Mouse (Mus musculus): ENCODE results near the gene Mllt6. TPM values are rescaled to one million over a fixed set of nuclear protein-coding genes. Genes with fewer than 3 reads are reported as not detected.

Gene Mllt6
- polyA plus RNA-seq, 1 experiment = 68.4 TPM

DNA sequence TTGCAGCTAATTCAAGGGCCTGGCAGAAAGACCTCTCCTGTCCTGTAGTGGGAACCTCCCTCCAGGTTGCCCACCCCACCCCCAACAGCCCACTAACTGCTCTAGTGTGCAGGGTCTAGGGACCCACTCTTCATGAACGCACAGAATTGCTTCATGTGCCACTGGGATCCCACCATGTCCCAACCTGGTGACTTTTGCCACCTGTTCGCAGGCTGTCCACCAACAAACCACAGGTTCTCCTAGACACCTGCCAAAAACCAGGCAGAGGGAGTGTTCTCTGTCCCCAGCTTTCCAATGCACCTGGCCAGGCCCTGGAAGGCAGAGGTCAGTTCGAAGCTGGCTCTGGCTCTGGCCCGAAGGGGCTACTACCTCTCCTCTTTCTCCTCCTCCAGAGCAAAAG is 31.2 kb downstream of the Mllt6 start:
- no peak for DNase-seq
- Histone ChIP-seq H3K4me1 (ENCODE audit: control insufficient read depth, insufficient read depth, low read length) (peaks cover 13% of the 10 kb centered on the region), H3K4me3 (replicated peaks; ENCODE audit: insufficient read depth, low read depth, low read length) (no peak overlapping the region), H3K27ac (ENCODE audit: insufficient read depth, low read length) (no peak overlapping the region), H3K27me3 (ENCODE audit: control insufficient read depth, insufficient read depth, low read length) (no peaks in the 10 kb centered on the region)
- TF ChIP-seq POLR2A (IDR thresholded peaks at IDR 0.05; ENCODE audit: borderline replicate concordance, insufficient read depth, low read length) (no peak), CTCF (IDR thresholded peaks at IDR 0.05; ENCODE audit: borderline replicate concordance, insufficient read depth, low read depth, low read length) (no peak)
- WGBS = 24% methylated on average over 4 of the region's 4 CpGs

DNA sequence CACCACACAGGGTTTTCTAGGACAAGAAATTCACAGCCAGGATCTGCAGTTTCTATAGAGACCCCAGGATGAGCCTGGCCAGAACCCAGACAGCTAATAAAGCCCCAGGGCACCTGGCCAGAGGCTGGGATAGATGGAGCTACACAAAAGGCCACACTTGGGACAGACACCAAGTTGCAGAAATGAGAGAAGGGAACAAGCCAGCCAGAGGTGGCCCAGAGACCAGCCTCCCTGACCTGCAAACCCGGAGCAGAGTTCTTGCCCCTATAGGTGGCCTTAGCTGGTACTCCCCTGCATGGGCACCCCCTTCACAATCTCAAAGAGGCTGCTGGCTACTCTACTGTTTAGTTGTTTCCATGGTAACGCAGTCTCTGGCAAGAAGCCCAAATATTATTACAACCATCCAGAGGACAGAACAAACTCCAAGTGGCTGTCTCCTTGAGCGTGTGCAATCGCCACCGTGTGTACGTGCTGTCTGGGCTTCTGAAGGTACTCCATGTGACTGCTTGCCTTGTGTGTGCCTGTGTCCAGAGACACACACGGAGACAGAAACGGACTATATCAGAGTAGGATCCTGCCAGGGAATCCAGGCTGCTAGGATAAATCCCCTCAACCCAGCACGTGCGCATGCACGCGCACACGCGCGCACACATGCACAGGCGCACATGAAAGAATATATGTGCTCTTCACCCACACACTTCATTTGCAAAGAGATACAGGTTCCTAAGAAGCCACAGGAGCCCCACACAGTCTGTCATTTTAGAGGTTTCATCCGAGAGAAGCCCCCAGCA is 31.9 kb downstream of the Mllt6 start:
- no peak overlapping the region for H3K27ac ChIP-seq (ENCODE audit: insufficient read depth, low read length)
- no peak overlapping the region for H3K4me3 ChIP-seq (replicated peaks; ENCODE audit: insufficient read depth, low read depth, low read length)
- no peak for TF ChIP-seq POLR2A (IDR thresholded peaks at IDR 0.05; ENCODE audit: borderline replicate concordance, insufficient read depth, low read length)
- TF ChIP-seq CTCF (IDR thresholded peaks at IDR 0.05; ENCODE audit: borderline replicate concordance, insufficient read depth, low read depth, low read length) = no peak
- 29% methylated on average over 17 of the region's 17 CpGs for WGBS
- peaks cover 13% of the 10 kb centered on the region for H3K4me1 ChIP-seq (ENCODE audit: control insufficient read depth, insufficient read depth, low read length)
- DNase-seq = peak in 1 of 2 experiments; percentile 42
- no peaks in the 10 kb centered on the region for H3K27me3 ChIP-seq (ENCODE audit: control insufficient read depth, insufficient read depth, low read length)

DNA sequence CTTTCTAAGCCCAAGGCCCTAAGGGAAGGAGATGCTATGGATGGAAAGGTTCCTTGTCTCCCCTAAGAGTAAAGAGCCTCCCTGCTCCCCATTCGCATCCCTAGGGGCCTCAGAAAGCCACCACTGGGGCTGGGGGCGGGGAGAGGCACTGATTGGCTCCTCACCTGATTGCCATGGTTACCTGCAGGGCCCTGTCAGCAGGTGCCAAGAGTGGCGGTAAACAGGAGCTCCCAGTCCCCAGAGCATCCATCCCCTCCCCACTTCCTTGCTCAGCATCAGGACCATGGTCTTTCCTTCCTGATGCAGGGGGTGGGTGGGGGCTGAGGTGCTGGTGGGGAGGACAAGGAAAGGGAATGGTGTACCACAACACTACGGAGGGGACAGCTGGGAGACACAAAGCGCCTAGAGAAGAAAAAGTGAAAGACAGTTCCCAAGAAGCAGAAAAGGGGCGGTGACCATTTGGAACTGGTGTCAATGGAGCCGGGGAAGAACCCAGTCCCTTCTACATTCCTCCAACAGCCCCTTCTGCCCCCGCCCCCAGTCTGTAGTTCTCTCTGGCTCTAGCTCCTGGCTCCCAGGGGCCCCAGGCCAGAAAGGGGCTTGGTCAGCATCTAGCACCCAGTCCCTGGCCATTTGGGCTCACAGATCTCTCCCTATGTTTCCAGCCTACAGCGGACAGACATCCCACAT is 32.6 kb downstream of the Mllt6 start:
- no peaks in the 10 kb centered on the region for H3K27me3 ChIP-seq (ENCODE audit: control insufficient read depth, insufficient read depth, low read length)

DNA sequence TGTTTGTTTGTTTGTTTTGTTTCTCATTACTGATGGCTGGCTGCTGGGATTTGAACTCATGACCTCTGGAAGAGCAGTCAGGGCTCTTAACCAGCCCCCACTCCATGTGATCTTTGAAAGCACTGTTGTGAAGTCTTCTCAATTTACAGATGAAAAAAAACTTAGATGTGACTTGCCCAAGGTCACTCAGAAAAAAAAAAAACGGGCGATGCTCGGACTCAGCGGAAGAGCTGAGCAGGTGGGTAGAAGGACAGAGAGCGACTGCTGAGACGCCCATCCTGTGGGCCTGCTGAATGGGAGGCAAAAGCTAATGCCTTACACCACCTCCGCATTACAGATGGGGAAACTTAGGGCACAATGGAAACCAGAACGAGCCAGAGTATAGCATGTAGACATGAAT is 33.5 kb downstream of the Mllt6 start:
- no peak for TF ChIP-seq CTCF (IDR thresholded peaks at IDR 0.05; ENCODE audit: borderline replicate concordance, insufficient read depth, low read depth, low read length)
- no peak for TF ChIP-seq POLR2A (IDR thresholded peaks at IDR 0.05; ENCODE audit: borderline replicate concordance, insufficient read depth, low read length)
- Histone ChIP-seq H3K4me3 (replicated peaks; ENCODE audit: insufficient read depth, low read depth, low read length) (no peak overlapping the region), H3K27me3 (ENCODE audit: control insufficient read depth, insufficient read depth, low read length) (no peaks in the 10 kb centered on the region), H3K4me1 (ENCODE audit: control insufficient read depth, insufficient read depth, low read length) (peaks cover 13% of the 10 kb centered on the region), H3K27ac (ENCODE audit: insufficient read depth, low read length) (no peak overlapping the region)
- WGBS = 83% methylated on average over 8 of the region's 8 CpGs
- DNase-seq = no peak

More for the DNA sequence above, 32.6 kb downstream of the Mllt6 start:
- 40% methylated on average over 9 of the region's 9 CpGs for WGBS
- Histone ChIP-seq H3K4me3 (replicated peaks; ENCODE audit: insufficient read depth, low read depth, low read length) (no peak overlapping the region), H3K27ac (ENCODE audit: insufficient read depth, low read length) (no peak overlapping the region), H3K4me1 (ENCODE audit: control insufficient read depth, insufficient read depth, low read length) (peaks cover 13% of the 10 kb centered on the region)
- TF ChIP-seq POLR2A (IDR thresholded peaks at IDR 0.05; ENCODE audit: borderline replicate concordance, insufficient read depth, low read length) (no peak), CTCF (IDR thresholded peaks at IDR 0.05; ENCODE audit: borderline replicate concordance, insufficient read depth, low read depth, low read length) (no peak)
- DNase-seq = no peak

DNA sequence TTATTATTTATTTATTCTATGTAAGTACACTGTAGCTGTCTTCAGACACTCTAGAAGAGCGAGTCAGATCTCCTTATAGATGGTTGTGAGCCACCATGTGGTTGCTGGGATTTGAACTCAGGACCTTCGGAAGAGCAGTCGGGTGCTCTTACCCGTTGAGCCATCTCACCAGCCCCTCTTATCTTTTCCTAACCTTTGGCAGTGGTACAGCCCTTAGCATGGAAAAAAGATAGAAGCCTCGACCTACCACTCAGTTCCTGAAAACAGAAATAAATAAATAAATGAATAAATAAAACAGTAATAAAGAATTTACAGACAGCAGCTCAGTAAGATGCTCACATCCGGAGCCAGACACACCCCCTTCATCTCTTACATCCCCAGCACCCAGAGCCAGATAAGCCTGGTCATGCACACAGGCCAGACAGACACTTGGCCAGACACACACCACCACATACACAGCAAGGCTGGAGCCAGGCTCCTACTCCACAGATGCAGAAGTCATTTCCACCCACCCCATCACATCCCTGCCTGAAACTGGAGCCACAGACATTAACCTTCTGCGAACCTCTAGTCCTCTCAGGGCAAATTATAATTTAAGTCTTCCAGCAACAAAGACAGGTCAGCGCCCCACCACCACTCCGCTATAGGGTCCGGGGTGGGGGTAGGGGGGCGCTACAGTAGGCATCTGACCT is 34.1 kb downstream of the Mllt6 start:
- Histone ChIP-seq H3K27ac (ENCODE audit: insufficient read depth, low read length) (no peak overlapping the region), H3K4me3 (replicated peaks; ENCODE audit: insufficient read depth, low read depth, low read length) (no peak overlapping the region), H3K27me3 (ENCODE audit: control insufficient read depth, insufficient read depth, low read length) (no peaks in the 10 kb centered on the region), H3K4me1 (ENCODE audit: control insufficient read depth, insufficient read depth, low read length) (peaks cover 13% of the 10 kb centered on the region)
- no peak for TF ChIP-seq CTCF (IDR thresholded peaks at IDR 0.05; ENCODE audit: borderline replicate concordance, insufficient read depth, low read depth, low read length)
- no peak for TF ChIP-seq POLR2A (IDR thresholded peaks at IDR 0.05; ENCODE audit: borderline replicate concordance, insufficient read depth, low read length)
- no peak for DNase-seq
- 61% methylated on average over 11 of the region's 11 CpGs for WGBS

DNA sequence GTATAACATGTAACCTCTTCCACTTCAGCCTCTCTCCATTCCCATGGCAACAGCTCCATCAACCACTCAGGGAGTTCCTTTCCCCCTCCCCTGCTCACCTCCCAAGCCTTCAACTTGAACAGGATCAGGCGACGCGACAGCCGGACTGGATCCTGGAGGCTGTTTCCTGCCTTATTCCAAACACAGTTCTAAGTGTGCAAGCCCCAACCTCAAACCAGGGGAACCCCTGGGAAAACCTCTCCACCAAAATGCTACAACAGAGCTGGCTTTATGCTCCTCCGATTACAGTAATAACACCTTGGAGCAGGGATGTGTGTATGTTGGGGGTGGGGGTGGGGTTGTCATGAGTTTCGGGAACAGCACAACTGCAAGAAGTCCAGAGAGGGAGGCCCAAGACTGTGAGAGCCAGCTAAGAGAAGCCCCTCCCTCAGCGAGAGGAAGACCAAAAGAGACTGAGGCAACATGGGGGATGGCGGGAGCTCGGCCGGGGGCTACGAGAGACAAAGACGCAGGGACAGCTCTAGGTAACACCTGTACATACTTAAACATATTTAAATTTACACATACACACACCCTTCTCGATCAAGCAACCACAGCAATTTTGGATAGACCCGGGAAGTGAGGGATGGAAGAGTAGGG is 34.8 kb downstream of the Mllt6 start:
- 9% methylated on average over 14 of the region's 14 CpGs for WGBS
- Histone ChIP-seq H3K4me3 (replicated peaks; ENCODE audit: insufficient read depth, low read depth, low read length) (peak overlapping the region; percentile 92), H3K27me3 (ENCODE audit: control insufficient read depth, insufficient read depth, low read length) (no peaks in the 10 kb centered on the region), H3K4me1 (ENCODE audit: control insufficient read depth, insufficient read depth, low read length) (peaks cover 13% of the 10 kb centered on the region), H3K27ac (ENCODE audit: insufficient read depth, low read length) (no peak overlapping the region)
- TF ChIP-seq POLR2A (IDR thresholded peaks at IDR 0.05; ENCODE audit: borderline replicate concordance, insufficient read depth, low read length) = no peak
- TF ChIP-seq CTCF (IDR thresholded peaks at IDR 0.05; ENCODE audit: borderline replicate concordance, insufficient read depth, low read depth, low read length) = no peak
- DNase-seq = no peak

All from cerebellum, adult 2 months (tissue).